Mouse (Mus musculus) neural tube, embryonic 15.5 days (tissue): ENCODE results near the gene Psd. TPM values are rescaled to one million over a fixed set of nuclear protein-coding genes. Genes with fewer than 3 reads are reported as not detected.

Experiments
- ATAC-seq: fragments of 200-750 bp; cut with Nextera tagmentation; 2 replicates; pipeline ENCODE4 v1.8.0; 2017; ENCODE audit warnings: mild to moderate bottlenecking, moderate TSS enrichment, moderate library complexity; ENCODE audit not compliant: low FRiP score
- H3K27ac ChIP-seq: fragments of 300-500 bp; sonication (generic); replicated peaks from 2 replicates; pipeline ENCODE4 v1.5.1; 2015; ENCODE audit warnings: mild to moderate bottlenecking, inconsistent platforms
- H3K27me3 ChIP-seq: fragments of 300-500 bp; sonication (generic); replicated peaks from 2 replicates; pipeline ENCODE4 v1.6.1; 2015; ENCODE audit warnings: inconsistent platforms
- H3K36me3 ChIP-seq: fragments of 300-500 bp; sonication (generic); 2 replicates; pipeline ENCODE4 v1.6.1; 2015; ENCODE audit warnings: inconsistent platforms
- H3K4me1 ChIP-seq: fragments of 300-500 bp; sonication (generic); 2 replicates; pipeline ENCODE4 v1.6.1; 2015; ENCODE audit warnings: inconsistent platforms
- H3K4me2 ChIP-seq: fragments of 300-500 bp; sonication (generic); 2 replicates; pipeline ENCODE4 v1.6.1; 2015; ENCODE audit warnings: inconsistent platforms, mild to moderate bottlenecking, moderate library complexity
- H3K4me3 ChIP-seq: fragments of 300-500 bp; sonication (generic); replicated peaks from 2 replicates; pipeline ENCODE4 v1.5.1; 2015; ENCODE audit warnings: mild to moderate bottlenecking, inconsistent platforms
- H3K9ac ChIP-seq: fragments of 300-500 bp; sonication (generic); replicated peaks from 2 replicates; pipeline ENCODE4 v1.6.1; 2015; ENCODE audit warnings: mild to moderate bottlenecking, inconsistent platforms
- H3K9me3 ChIP-seq: fragments of 300-500 bp; sonication (generic); replicated peaks from 2 replicates; pipeline ENCODE4 v1.6.1; 2016; ENCODE audit warnings: inconsistent platforms
- WGBS: fragments of 180-500 bp; shearing (Covaris S2); methylation state at CpG from one replicate; pipeline ENCODE4 v1.1.7; 2015; ENCODE audit warnings: mixed read lengths; 5-methylcytosine and 5-hydroxymethylcytosine counted together
- polyA plus RNA-seq: library from polyadenylated mRNA; unstranded; fragments of >200 nt; fragmentation: Nextera tagmentation; extraction: Ambion mirVana; gene quantifications from 2 replicates; pipeline ENCODE4 v1.2.1, GENCODE M21; 2015

The Psd gene
- polyA plus RNA-seq, 1 experiment from 2014 or later = 118 TPM

GRCm38 (mm10) chr19:46302551-46302950 lies 24.4 kb downstream of the Psd start:
- no peak overlapping the region for H3K4me3 ChIP-seq
- H3K9me3 ChIP-seq = no peaks in the 10 kb centered on the region
- no peak for ATAC-seq
- peaks cover 32% of the 10 kb centered on the region for H3K27me3 ChIP-seq
- H3K27ac ChIP-seq = no peak overlapping the region
- H3K4me1 ChIP-seq = peaks cover 28% of the 10 kb centered on the region
- no peaks in the 10 kb centered on the region for H3K36me3 ChIP-seq
- 90% methylated on average over 4 of the region's 4 CpGs for WGBS
- no peak overlapping the region for H3K9ac ChIP-seq
- H3K4me2 ChIP-seq = no peak overlapping the region

DNA sequence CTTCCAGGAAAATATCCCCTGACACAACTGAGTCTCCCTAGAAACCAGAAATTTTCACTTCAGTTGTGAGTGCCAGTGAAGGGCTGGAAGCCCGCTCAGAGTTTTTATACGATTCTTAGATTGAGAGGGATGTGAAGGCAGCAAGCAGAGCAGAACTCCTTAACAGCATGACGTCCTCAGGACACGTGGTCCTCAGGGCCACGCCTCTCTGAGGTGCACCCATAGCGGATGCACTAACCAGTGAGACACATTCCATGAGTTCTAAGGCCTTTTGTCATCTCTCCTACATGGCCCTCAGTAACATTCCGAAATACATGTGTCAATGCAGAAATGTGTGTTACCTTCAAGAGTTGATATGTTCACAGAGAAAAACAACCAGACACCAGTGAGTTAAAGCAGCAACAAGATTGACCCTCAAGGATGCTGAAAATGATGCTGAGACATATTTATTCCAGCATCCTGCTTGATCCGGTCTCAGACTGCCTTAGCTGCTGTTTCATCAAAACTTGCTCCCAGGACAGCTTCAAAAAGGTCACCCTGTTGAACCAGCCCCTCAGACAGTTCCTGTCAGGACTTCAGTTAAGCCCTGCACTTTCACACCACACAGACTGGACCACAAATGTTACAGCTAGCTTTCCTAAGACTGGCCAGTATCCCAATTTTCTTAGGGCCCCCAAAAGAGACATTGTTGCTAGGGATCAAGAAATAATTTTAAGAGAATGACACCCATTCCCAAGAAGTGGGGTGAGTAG lies 26.5 kb downstream of the Psd start:
- Histone ChIP-seq H3K27me3 (peaks cover 13% of the 10 kb centered on the region), H3K4me1 (peaks cover 19% of the 10 kb centered on the region), H3K9me3 (no peaks in the 10 kb centered on the region), H3K36me3 (no peaks in the 10 kb centered on the region), H3K4me2 (no peak overlapping the region), H3K4me3 (no peak overlapping the region), H3K9ac (no peak overlapping the region), H3K27ac (no peak overlapping the region)
- ATAC-seq = no peak
- 42% methylated on average over 8 of the region's 8 CpGs for WGBS

DNA sequence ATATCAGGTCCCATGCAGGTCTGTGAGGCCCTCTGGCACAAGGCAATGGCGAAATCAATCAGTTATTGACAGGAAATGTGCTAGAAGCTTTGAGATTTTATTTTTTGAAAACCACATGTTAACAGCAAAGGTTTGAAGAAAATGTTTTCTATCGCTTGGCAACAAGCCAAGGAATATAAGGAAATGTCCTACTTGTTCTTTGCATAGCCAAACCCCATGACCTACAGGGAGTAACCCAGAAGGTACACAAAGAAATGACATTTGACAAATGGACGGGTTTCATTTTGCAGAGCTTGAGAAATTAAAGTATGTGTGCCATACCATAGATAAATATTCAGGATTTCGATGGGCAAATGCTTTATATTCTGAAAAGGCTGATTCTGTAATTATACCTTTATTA lies 30.0 kb downstream of the Psd start:
- no peak for ATAC-seq
- WGBS = 75% methylated on average over 4 of the region's 4 CpGs
- Histone ChIP-seq H3K36me3 (no peaks in the 10 kb centered on the region), H3K4me2 (no peak overlapping the region), H3K27me3 (no peaks in the 10 kb centered on the region), H3K4me1 (no peaks in the 10 kb centered on the region), H3K9ac (no peak overlapping the region), H3K27ac (no peak overlapping the region), H3K4me3 (no peak overlapping the region), H3K9me3 (no peaks in the 10 kb centered on the region)

DNA sequence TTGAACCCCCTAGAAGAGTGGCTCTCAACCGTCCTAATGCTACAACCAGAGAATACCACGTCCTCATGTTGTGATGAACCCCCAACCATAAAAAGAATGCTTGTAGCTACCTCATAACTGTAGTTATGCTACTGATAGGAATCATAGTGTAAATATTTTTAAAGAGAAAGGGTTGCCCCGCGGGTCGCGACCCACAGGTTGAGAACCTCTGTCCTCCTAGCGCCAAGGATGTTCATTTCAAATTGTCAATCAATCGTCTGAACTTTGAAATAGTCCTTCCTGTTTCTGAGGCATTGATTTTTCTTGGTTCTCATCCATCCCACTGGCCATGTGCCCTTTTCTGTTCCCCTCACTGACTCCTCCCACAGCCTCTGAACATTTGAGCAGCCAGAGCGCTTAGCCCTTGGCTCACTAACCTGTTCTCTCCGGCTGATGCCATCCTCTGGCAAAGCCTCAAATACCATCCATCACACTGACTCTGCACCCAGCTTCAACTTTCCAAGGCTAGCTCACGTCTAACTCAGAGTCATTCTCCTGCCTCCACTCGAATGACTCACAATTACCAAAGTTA lies 36.3 kb downstream of the Psd start:
- Histone ChIP-seq H3K9ac (no peak overlapping the region), H3K4me2 (no peak overlapping the region), H3K4me3 (no peak overlapping the region), H3K27me3 (no peaks in the 10 kb centered on the region), H3K9me3 (no peaks in the 10 kb centered on the region), H3K36me3 (peaks cover 19% of the 10 kb centered on the region), H3K27ac (no peak overlapping the region), H3K4me1 (no peaks in the 10 kb centered on the region)
- WGBS = 71% methylated on average over 12 of the region's 12 CpGs
- ATAC-seq = no peak

DNA sequence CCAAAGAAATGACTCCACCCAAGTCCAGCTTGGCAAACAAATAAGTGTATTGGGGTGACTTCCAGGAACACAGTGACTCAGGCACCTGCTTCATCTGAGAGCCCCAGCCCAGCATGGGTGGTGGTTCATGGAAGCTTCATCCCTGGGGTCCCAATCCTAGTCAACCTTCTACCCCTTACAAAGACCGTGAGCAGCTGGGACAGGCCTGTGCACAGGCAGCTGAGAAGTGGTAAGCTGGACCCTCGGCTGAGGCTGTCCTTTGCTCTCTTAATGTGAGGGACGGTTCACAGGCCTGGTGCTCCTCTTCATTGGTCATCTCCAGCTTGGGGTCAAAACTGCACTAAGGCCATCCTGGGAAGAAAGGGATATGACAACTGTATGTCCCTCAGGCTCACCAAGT lies 39.4 kb downstream of the Psd start:
- Histone ChIP-seq H3K36me3 (peaks cover 47% of the 10 kb centered on the region), H3K27ac (no peak overlapping the region), H3K4me3 (no peak overlapping the region), H3K4me2 (no peak overlapping the region), H3K9ac (no peak overlapping the region), H3K27me3 (no peaks in the 10 kb centered on the region), H3K4me1 (no peaks in the 10 kb centered on the region), H3K9me3 (no peaks in the 10 kb centered on the region)
- no peak for ATAC-seq
- WGBS = 90% methylated on average over 3 of the region's 3 CpGs

DNA sequence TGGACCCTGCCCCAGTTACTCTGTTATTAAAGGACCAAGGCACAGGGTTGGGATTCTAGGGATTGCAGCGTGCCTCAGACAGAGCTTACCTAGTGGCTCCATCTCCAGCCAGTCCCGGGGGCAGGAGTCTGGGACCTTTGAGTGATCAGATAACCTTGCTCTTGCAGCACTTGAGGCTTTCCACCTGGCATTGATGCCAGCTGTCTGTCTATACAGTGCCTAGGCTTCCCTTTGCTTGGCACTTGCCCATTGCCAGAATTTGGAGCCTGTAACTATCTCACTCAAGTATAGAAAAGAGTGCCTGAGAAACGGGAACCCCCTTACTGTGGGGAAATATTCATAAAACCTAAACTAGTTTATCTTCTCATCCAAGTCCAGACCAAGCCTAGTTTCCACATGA lies 40.0 kb downstream of the Psd start:
- H3K27me3 ChIP-seq = no peaks in the 10 kb centered on the region
- H3K27ac ChIP-seq = no peak overlapping the region
- no peaks in the 10 kb centered on the region for H3K9me3 ChIP-seq
- H3K4me3 ChIP-seq = no peak overlapping the region
- no peak for ATAC-seq
- H3K4me1 ChIP-seq = no peaks in the 10 kb centered on the region
- H3K4me2 ChIP-seq = no peak overlapping the region
- 91% methylated on average over 3 of the region's 3 CpGs for WGBS
- peaks cover 54% of the 10 kb centered on the region for H3K36me3 ChIP-seq
- no peak overlapping the region for H3K9ac ChIP-seq

GRCm38 (mm10) chr19:46286047-46286446 lies 40.9 kb downstream of the Psd start:
- Histone ChIP-seq H3K27ac (no peak overlapping the region), H3K27me3 (no peaks in the 10 kb centered on the region), H3K4me1 (no peaks in the 10 kb centered on the region), H3K36me3 (peaks cover 62% of the 10 kb centered on the region), H3K4me2 (no peak overlapping the region), H3K9me3 (no peaks in the 10 kb centered on the region), H3K9ac (no peak overlapping the region), H3K4me3 (no peak overlapping the region)
- 83% methylated on average over 6 of the region's 6 CpGs for WGBS
- no peak for ATAC-seq

DNA sequence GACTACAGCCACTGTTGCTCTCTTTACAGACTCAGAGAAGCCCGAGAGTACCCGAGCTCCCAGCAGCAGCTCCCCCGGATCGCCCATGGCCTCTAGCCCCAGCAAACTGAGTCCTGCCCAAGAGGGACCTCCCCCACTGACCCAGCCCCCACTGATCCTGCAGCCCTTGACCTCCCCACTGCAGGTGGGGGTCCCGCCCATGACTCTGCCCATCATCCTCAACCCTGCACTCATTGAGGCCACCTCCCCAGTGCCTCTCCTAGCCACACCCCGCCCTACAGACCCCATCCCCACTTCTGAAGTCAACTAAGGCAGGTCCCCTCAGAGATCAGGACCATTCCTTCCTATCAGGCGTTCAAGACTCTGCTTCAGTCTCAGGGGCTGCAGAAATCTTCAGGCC lies 41.3 kb downstream of the Psd start:
- no peak overlapping the region for H3K4me3 ChIP-seq
- H3K27me3 ChIP-seq = no peaks in the 10 kb centered on the region
- no peak overlapping the region for H3K9ac ChIP-seq
- no peak for ATAC-seq
- H3K9me3 ChIP-seq = no peaks in the 10 kb centered on the region
- H3K4me1 ChIP-seq = no peaks in the 10 kb centered on the region
- H3K36me3 ChIP-seq = peaks cover 65% of the 10 kb centered on the region
- H3K4me2 ChIP-seq = no peak overlapping the region
- WGBS = 90% methylated on average over 7 of the region's 7 CpGs
- H3K27ac ChIP-seq = no peak overlapping the region

DNA sequence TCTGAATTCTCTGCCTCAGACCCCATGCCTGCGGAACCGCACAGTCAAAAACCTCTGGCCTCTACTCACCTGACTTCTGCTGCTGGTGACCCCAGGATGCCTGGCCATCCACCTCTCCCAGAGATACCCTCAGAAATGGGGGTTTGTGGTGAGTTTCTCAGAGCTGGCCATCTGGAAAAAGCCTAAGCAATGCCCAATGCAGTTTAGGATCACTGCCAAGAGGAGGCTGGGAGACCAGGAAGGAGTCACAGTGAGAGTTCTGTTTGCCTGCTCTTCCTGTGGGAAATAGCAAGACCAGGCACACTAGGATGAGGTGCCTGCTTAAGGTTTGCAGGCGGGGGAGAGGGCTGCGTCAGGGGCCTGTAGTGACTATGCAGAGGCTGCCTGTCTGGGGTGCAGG lies 42.3 kb downstream of the Psd start:
- H3K4me2 ChIP-seq = no peak overlapping the region
- 99% methylated on average over 4 of the region's 4 CpGs for WGBS
- H3K36me3 ChIP-seq = peaks cover 75% of the 10 kb centered on the region
- no peak overlapping the region for H3K4me3 ChIP-seq
- no peaks in the 10 kb centered on the region for H3K9me3 ChIP-seq
- H3K9ac ChIP-seq = no peak overlapping the region
- H3K27me3 ChIP-seq = no peaks in the 10 kb centered on the region
- H3K27ac ChIP-seq = no peak overlapping the region
- no peak for ATAC-seq
- H3K4me1 ChIP-seq = no peaks in the 10 kb centered on the region

- H3K36me3 ChIP-seq = peaks cover 87% of the 10 kb centered on the region
- ATAC-seq = no peak
- H3K27ac ChIP-seq = no peak overlapping the region
- WGBS = 96% methylated on average over 11 of the region's 11 CpGs
- no peak overlapping the region for H3K4me2 ChIP-seq
- no peaks in the 10 kb centered on the region for H3K27me3 ChIP-seq
- no peak overlapping the region for H3K9ac ChIP-seq
- no peak overlapping the region for H3K4me3 ChIP-seq
- no peaks in the 10 kb centered on the region for H3K9me3 ChIP-seq
- no peaks in the 10 kb centered on the region for H3K4me1 ChIP-seq
Measured at GRCm38 (mm10) chr19:46282081-46282849, 44.7 kb downstream of the Psd start.

DNA sequence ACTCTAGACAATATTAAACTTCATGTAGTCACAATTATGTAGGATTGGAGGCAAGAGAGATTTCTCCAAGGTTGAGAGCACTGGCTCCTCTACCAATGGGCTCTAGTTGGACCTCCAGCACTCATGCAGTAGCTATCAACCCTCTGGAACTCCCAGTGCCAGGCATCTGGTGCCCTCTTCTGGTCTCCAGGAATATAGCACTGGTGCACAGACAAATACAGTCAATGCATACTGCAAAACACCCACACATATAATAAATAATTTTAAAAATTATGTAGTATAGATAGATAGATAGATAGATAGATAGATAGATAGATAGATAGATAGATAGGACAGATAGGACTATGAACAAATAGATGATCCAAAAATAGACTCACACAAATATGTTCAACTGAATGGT lies 51.6 kb downstream of the Psd start:
- no peak for ATAC-seq
- no peak overlapping the region for H3K27ac ChIP-seq
- no peak overlapping the region for H3K4me2 ChIP-seq
- no peak overlapping the region for H3K9ac ChIP-seq
- H3K4me1 ChIP-seq = no peaks in the 10 kb centered on the region
- peaks cover 80% of the 10 kb centered on the region for H3K36me3 ChIP-seq
- H3K9me3 ChIP-seq = no peaks in the 10 kb centered on the region
- H3K27me3 ChIP-seq = no peaks in the 10 kb centered on the region
- no peak overlapping the region for H3K4me3 ChIP-seq

DNA sequence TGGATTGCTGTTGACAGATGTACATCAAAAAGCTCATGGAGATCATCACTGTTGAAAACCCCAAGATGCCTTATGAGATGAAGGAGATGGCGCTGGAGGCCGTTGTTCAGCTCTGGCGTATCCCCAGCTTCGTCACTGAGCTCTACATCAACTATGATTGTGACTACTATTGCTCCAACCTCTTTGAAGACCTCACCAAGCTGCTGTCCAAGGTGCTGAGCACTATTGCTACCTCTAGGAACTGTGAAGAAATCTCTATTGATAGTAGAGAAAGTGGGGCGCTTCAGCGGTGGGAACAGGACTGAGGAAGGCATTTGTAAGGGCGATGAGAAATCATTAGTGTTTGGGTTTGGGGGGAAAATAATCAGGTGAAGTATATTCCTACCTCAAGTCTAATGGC lies 62.2 kb downstream of the Psd start:
- Histone ChIP-seq H3K9me3 (no peaks in the 10 kb centered on the region), H3K4me2 (no peak overlapping the region), H3K4me3 (no peak overlapping the region), H3K9ac (no peak overlapping the region), H3K36me3 (peaks cover 99% of the 10 kb centered on the region), H3K27ac (no peak overlapping the region), H3K4me1 (no peaks in the 10 kb centered on the region), H3K27me3 (no peaks in the 10 kb centered on the region)
- no peak for ATAC-seq
- 91% methylated on average over 7 of the region's 7 CpGs for WGBS
